Mouse (Mus musculus) C2C12 (cell line): ENCODE data around the gene Fpr1.

Experiments
- CTCF ChIP-seq: IDR thresholded peaks from one replicate; pipeline ENCODE4 v1.5.1; 2011; ENCODE audit not compliant: control insufficient read depth, insufficient read depth, insufficient read length
- MAX ChIP-seq: IDR thresholded peaks from one replicate; pipeline ENCODE4 v1.6.1; 2011; ENCODE audit warnings: mild to moderate bottlenecking, control low read depth
- USF1 ChIP-seq: IDR thresholded peaks from one replicate; pipeline ENCODE4 v1.6.1; 2011; ENCODE audit warnings: low read depth, mild to moderate bottlenecking, control low read depth, moderate library complexity

GRCm38 (mm10) chr17:17917782-17918181 is 34.0 kb upstream of the Fpr1 start:
- TF ChIP-seq CTCF (no peak), MAX (no peak), USF1 (no peak)
